Mouse (Mus musculus): ENCODE results near the gene Angel1. TPM values are rescaled to one million over a fixed set of nuclear protein-coding genes. Genes with fewer than 3 reads are reported as not detected.

Angel1 gene
- polyA plus RNA-seq, 1 experiment from 2014 or later, result 8.4 TPM

DNA sequence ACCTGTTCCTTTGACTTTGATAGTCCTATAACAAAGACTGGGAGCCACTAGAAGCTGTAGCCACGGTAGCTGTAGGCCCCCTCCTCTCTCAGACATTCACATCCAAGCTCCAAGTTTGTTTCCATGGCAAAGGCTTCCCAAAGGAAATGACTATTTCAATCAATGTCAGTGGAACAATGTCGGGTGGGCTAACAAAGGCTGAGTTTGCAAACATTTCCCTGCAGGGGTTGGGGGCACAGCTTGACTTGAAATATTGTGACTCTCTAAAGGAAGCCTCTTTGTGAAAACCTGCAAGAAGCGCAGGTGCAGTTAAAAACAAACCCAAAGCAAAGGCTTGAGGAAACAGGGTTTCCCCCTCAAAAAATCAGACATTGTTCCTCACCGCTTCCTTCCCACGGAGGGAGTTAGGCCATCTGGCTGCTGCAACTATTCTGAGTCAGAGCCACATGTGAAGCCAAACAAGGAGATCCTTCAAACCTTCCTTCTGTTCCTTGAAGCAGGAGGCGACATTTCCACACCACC, 66.8 kb downstream of the Angel1 start:
- Histone ChIP-seq H3K36me3 (ENCODE audit: control insufficient read depth, insufficient read depth, low read length) (no peaks in the 10 kb centered on the region), H3K4me1 (replicated peaks; ENCODE audit: control insufficient read depth, insufficient read depth, low read length) (no peaks in the 10 kb centered on the region), H3K4me2 (replicated peaks; ENCODE audit: low read depth, low read length) (no peak overlapping the region), H3K27ac (ENCODE audit: low read depth, low read length) (peak overlapping the region; percentile 85), H3K4me3 (ENCODE audit: low read depth, low read length) (no peak overlapping the region), H3K27me3 (ENCODE audit: control insufficient read depth, insufficient read depth, low read length) (no peaks in the 10 kb centered on the region), H3K9me3 (ENCODE audit: control insufficient read depth, low read length) (no peaks in the 10 kb centered on the region), H3K9ac (ENCODE audit: low read depth, low read length) (no peak overlapping the region)
- DNase-seq (ENCODE audit: low spot score) (peak; percentile 75), ATAC-seq (ENCODE audit: low FRiP score) (peak; percentile 93)
- 16% methylated on average over 6 of the region's 6 CpGs for WGBS

DNA sequence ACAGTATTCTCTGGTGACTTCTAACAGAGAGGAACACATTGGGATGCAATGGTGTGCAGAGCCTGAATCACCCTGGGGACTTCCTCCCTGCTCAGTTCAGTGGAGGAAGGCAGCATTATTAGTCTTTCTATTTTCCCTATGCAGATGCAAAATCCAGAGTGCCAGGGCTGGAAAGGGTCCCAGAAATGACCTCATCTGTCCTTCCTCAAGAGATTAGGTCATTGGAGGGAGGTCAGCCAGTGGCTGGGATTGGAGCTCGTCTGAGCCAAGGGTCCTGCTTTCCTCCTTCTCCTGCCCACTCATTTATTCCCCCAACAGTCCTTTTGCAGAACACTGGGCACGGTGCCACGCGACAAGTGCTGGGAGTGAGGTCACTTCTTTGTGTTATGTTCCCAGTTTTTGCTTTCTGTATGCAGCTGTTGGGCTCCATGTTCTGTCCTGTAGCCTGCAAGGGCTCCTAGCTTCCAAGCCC, 73.7 kb downstream of the Angel1 start:
- Histone ChIP-seq H3K27ac (ENCODE audit: low read depth, low read length) (no peak overlapping the region), H3K27me3 (ENCODE audit: control insufficient read depth, insufficient read depth, low read length) (no peaks in the 10 kb centered on the region), H3K4me3 (ENCODE audit: low read depth, low read length) (no peak overlapping the region), H3K9me3 (ENCODE audit: control insufficient read depth, low read length) (no peaks in the 10 kb centered on the region), H3K4me2 (replicated peaks; ENCODE audit: low read depth, low read length) (no peak overlapping the region), H3K4me1 (replicated peaks; ENCODE audit: control insufficient read depth, insufficient read depth, low read length) (no peaks in the 10 kb centered on the region), H3K36me3 (ENCODE audit: control insufficient read depth, insufficient read depth, low read length) (no peaks in the 10 kb centered on the region), H3K9ac (ENCODE audit: low read depth, low read length) (no peak overlapping the region)
- no peak for ATAC-seq (ENCODE audit: low FRiP score)
- 79% methylated on average over 4 of the region's 4 CpGs for whole genome bisulfite sequencing
- no peak for DNase-seq (ENCODE audit: low spot score)

- Histone ChIP-seq H3K27ac (ENCODE audit: low read depth, low read length) (no peak overlapping the region), H3K4me2 (replicated peaks; ENCODE audit: low read depth, low read length) (no peak overlapping the region), H3K9ac (ENCODE audit: low read depth, low read length) (no peak overlapping the region), H3K36me3 (ENCODE audit: control insufficient read depth, insufficient read depth, low read length) (no peaks in the 10 kb centered on the region), H3K4me1 (replicated peaks; ENCODE audit: control insufficient read depth, insufficient read depth, low read length) (no peaks in the 10 kb centered on the region), H3K9me3 (ENCODE audit: control insufficient read depth, low read length) (no peaks in the 10 kb centered on the region), H3K27me3 (ENCODE audit: control insufficient read depth, insufficient read depth, low read length) (no peaks in the 10 kb centered on the region), H3K4me3 (ENCODE audit: low read depth, low read length) (no peak overlapping the region)
- ATAC-seq (ENCODE audit: low FRiP score), result no peak
- no peak for DNase-seq (ENCODE audit: low spot score)
- 82% methylated on average over 8 of the region's 8 CpGs for WGBS
These were observed 74.9 kb downstream of the Angel1 start for GRCm38 (mm10) chr12:86651301-86651860.

Other genes starting within 250 kb of the Angel1 start
- 26.5 and 28.1 TPM in 2 replicates for gene Vash1, start 47.8 kb downstream of the Angel1 start, polyA plus RNA-seq (2014; fragmentation: Nextera tagmentation; extraction: Ambion mirVana)
- gene Lrrc74a, start 7.9 kb upstream of the Angel1 start, polyA plus RNA-seq (2014; fragmentation: Nextera tagmentation; extraction: Ambion mirVana), result not detected in 2 replicates
- 16.0 and 21.3 TPM in 2 replicates for gene Irf2bpl, start 158.3 kb upstream of the Angel1 start, polyA plus RNA-seq (2014; fragmentation: Nextera tagmentation; extraction: Ambion mirVana)
- gene Cipc, start 220.6 kb upstream of the Angel1 start, polyA plus RNA-seq (2014; fragmentation: Nextera tagmentation; extraction: Ambion mirVana), result 32.2 and 39.5 TPM in 2 replicates

Data from hindbrain, embryonic 11.5 days (tissue).